Mouse (Mus musculus): ENCODE results near the gene Dalrd3. TPM values are rescaled to one million over a fixed set of nuclear protein-coding genes. Genes with fewer than 3 reads are reported as not detected.

Dalrd3 gene
- polyA plus RNA-seq (2012; rRNA removed): 275 and 288 TPM in 2 replicates

DNA sequence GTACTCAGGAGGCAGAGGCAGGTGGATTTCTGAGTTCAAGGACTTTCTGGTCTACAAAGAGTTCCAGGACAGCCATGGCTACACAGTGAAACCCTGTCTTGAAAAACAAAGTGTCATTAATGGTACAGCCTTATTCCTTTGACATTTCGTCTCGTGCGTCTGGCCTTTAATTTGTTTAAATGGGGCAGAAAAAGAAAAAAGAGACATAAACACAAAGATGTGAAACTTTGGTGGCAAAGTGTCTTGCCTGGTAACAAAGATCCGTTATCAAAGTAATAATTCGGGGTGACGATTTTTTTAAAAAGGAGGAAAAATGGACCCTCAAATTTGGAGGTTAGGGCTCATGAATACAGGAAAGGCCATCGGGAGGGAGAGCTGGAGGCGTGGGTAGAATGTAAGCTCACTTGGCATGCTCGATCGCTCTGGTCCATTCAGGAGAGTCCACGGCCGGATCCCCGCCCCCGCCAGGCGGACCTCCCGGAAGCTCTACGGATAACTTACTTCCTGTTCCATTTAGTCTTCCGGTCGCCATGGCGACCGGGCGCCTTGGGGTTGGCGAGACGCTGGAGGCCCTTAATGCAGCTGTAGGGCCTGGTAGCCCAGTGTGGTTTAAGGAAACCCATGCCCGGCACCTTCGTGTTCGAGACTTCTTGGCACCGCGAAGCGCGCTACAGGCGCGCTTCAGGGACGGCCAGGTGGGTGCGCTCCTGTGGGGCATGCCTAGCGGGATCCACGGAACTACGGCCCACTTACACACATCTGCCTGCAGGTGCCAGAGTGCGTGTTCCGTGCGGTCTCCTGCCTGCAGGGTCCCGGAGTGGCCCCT is at the start of gene Dalrd3:
Gene Dalrd3 (plus strand): TSS at position 506 of the 826 bp plus-strand sequence.

GRCm38 (mm10) chr9:108560227-108560841 is 9.4 kb upstream of the Dalrd3 start, which contains the start of gene Impdh2:
TSS of gene Impdh2 (plus strand) at chr9:108560286.

GRCm38 (mm10) chr9:108566815-108567776 is 2.6 kb upstream of the Dalrd3 start, which contains the start of gene Ndufaf3:
TSS of gene Ndufaf3 (minus strand) at chr9:108567434.

GRCm38 (mm10) chr9:108578545-108579343 is 9.1 kb downstream of the Dalrd3 start, which contains the start of gene Wdr6:
TSS of gene Wdr6 (minus strand) at chr9:108578739.

DNA sequence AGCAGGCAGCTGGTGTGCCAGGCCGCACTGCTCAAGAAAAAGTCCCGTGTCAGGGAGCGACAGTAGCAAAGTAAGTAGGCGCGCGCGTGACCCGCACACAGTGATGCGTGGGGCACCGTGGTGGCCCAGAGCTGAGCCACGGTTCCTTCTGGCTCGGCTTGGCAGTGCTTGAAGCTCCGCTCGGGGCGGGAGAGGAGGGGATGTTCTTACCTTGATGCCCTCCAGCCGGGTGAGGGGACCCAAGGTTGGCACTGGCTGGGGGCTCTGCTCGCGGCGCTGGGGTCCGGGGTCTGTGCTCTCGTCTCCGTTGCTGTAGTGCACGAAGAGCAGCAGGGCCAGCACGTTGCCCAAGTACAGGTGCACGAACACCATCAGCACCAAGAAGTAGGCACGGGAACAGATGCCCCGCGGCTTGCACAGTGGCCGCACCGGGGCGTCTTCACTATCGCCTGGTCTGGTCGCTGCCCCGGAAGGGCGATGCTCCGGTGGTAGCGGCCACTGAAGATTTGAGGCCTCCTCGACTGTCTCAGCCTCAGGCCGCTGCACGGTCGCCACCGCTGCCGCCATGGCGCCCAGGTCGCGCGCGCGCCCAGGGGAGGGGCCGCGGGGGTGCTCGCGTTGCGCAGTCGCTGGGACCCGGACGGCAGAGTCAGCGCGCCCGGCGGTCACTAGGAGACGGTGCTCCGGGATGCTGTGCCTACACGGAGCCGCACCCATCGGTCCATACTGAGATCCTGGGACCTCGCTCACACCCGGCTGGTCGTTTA is 27.5 kb downstream of the Dalrd3 start, which contains the start of gene P4htm:
Gene P4htm (minus strand): TSS at position 670 of the 767 bp plus-strand sequence.

Other genes starting within 250 kb of the Dalrd3 start
- 1,075 and 1,331 TPM in 2 replicates for gene Gpx1, start 231.0 kb upstream of the Dalrd3 start, polyA plus RNA-seq (2012; rRNA removed)
- 57.3 and 69.2 TPM in 2 replicates for gene Usp4, start 222.0 kb upstream of the Dalrd3 start, polyA plus RNA-seq (2012; rRNA removed)
- 0.59 and 0.73 TPM in 2 replicates for gene 1700102P08Rik, start 177.1 kb upstream of the Dalrd3 start, polyA plus RNA-seq (2012; rRNA removed)
- gene Ccdc36, start 141.4 kb upstream of the Dalrd3 start, polyA plus RNA-seq (2012; rRNA removed): 0.05 and 0.08 TPM in 2 replicates
- not detected in 2 replicates for gene BC048562, start 133.4 kb upstream of the Dalrd3 start, polyA plus RNA-seq (2012; rRNA removed)
- 33.6 and 34.2 TPM in 2 replicates for gene Ccdc71, start 109.4 kb upstream of the Dalrd3 start, polyA plus RNA-seq (2012; rRNA removed)
- 92.6 and 96.4 TPM in 2 replicates for gene Klhdc8b, start 108.3 kb upstream of the Dalrd3 start, polyA plus RNA-seq (2012; rRNA removed)
- 288 and 298 TPM in 2 replicates for gene Lamb2, start 90.2 kb upstream of the Dalrd3 start, polyA plus RNA-seq (2012; rRNA removed)
- 218 and 280 TPM in 2 replicates for gene Usp19, start 79.3 kb upstream of the Dalrd3 start, polyA plus RNA-seq (2012; rRNA removed)
- gene Qars, start 62.2 kb upstream of the Dalrd3 start, polyA plus RNA-seq (2012; rRNA removed): 293 and 360 TPM in 2 replicates
- 143 and 200 TPM in 2 replicates for gene Qrich1, start 53.1 kb upstream of the Dalrd3 start, polyA plus RNA-seq (2012; rRNA removed)
- 174 and 241 TPM in 2 replicates for gene Impdh2, start 9.6 kb upstream of the Dalrd3 start, polyA plus RNA-seq (2012; rRNA removed)
- 38.7 and 43.7 TPM in 2 replicates for gene Ndufaf3, start 2.5 kb upstream of the Dalrd3 start, polyA plus RNA-seq (2012; rRNA removed)
- 138 and 143 TPM in 2 replicates for gene Wdr6, start 8.9 kb downstream of the Dalrd3 start, polyA plus RNA-seq (2012; rRNA removed)
- 26.4 and 28.4 TPM in 2 replicates for gene P4htm, start 27.8 kb downstream of the Dalrd3 start, polyA plus RNA-seq (2012; rRNA removed)
- gene Arih2, start 79.5 kb downstream of the Dalrd3 start, polyA plus RNA-seq (2012; rRNA removed): 31.7 and 31.8 TPM in 2 replicates
- 19.7 and 26.4 TPM in 2 replicates for gene Slc25a20, start 92.2 kb downstream of the Dalrd3 start, polyA plus RNA-seq (2012; rRNA removed)
- 19.8 and 24.9 TPM in 2 replicates for gene Prkar2a, start 119.4 kb downstream of the Dalrd3 start, polyA plus RNA-seq (2012; rRNA removed)
- gene Ip6k2, start 213.9 kb downstream of the Dalrd3 start, polyA plus RNA-seq (2012; rRNA removed): 128 and 140 TPM in 2 replicates
- 45.7 and 67.4 TPM in 2 replicates for gene Nckipsd, start 238.5 kb downstream of the Dalrd3 start, polyA plus RNA-seq (2012; rRNA removed)

Data from ovary, adult 2 months (tissue).